Mouse (Mus musculus) CH12.LX (cell line): ENCODE data around the gene Stra6l. TPM values are rescaled to one million over a fixed set of nuclear protein-coding genes. Genes with fewer than 3 reads are reported as not detected.

Source experiments
- DNase-seq: peaks from one replicate; pipeline ENCODE4 v3.0.0-alpha.2; 2013; ENCODE audit errors: extremely low read depth
- H3K27ac ChIP-seq: 2 replicates; pipeline ENCODE4 v1.5.1; 2012; ENCODE audit warnings: low read depth, mild to moderate bottlenecking, control low read depth, moderate library complexity; ENCODE audit not compliant: insufficient read depth
- H3K27me3 ChIP-seq: replicated peaks from 2 replicates; pipeline ENCODE3; 2012; ENCODE audit warnings: inconsistent platforms
- H3K36me3 ChIP-seq, 2 experiments: replicated peaks in 1 of 2; 2 replicates each; pipeline versions ENCODE3 to v1.6.1; 2012; ENCODE audit warnings: inconsistent platforms in 1 of 2, low read length in 1 of 2, mild to moderate bottlenecking in 1 of 2, mixed read lengths in 1 of 2, moderate library complexity in 1 of 2; ENCODE audit not compliant: control insufficient read depth in 1 of 2, insufficient read depth in 1 of 2
- H3K4me1 ChIP-seq, 2 experiments: 2 replicates each; pipeline ENCODE4 v1.6.1; 2012; ENCODE audit warnings: inconsistent platforms in 1 of 2, moderate library complexity in 1 of 2; ENCODE audit not compliant: insufficient read depth in 2 of 2, control insufficient read depth in 1 of 2
- H3K4me2 ChIP-seq: 2 replicates; pipeline ENCODE4 v1.6.1; 2012; ENCODE audit warnings: low read depth, mild to moderate bottlenecking, control low read depth; ENCODE audit not compliant: poor library complexity, insufficient read depth, severe bottlenecking
- H3K4me3 ChIP-seq, 3 experiments: fragments of 150-350 bp in 1 of 3; sonication (generic) in 1 of 3; replicated peaks in 1 of 3; 2 replicates each; pipeline versions ENCODE3 to v1.5.1; 2011 to 2012; ENCODE audit warnings: low read depth in 2 of 3, low read length in 2 of 3, mild to moderate bottlenecking in 2 of 3, moderate library complexity in 2 of 3, control low read depth in 1 of 3, improper control_type of control experiment in 1 of 3, inconsistent platforms in 1 of 3, mixed read lengths in 1 of 3; ENCODE audit not compliant: poor library complexity in 1 of 3
- H3K79me2 ChIP-seq: replicated peaks from 2 replicates; pipeline ENCODE4 v1.6.1; 2012; ENCODE audit warnings: mild to moderate bottlenecking, moderate library complexity; ENCODE audit not compliant: control insufficient read depth, poor library complexity, insufficient read depth, severe bottlenecking; ENCODE audit errors: extremely low read depth
- H3K9ac ChIP-seq: 2 replicates; pipeline ENCODE4 v1.6.1; 2012; ENCODE audit warnings: low read depth, mild to moderate bottlenecking, control low read depth, moderate library complexity; ENCODE audit not compliant: insufficient read depth
- H3K9me3 ChIP-seq: replicated peaks from 2 replicates; pipeline ENCODE3; 2012; ENCODE audit warnings: low read length, inconsistent platforms, mixed read lengths
- BHLHE40 ChIP-seq: IDR thresholded peaks from 2 replicates; pipeline ENCODE4 v1.6.1; 2011; ENCODE audit warnings: mild to moderate bottlenecking, low read depth, low read length, improper control_type of control experiment
- CHD1 ChIP-seq: IDR thresholded peaks from 2 replicates; pipeline ENCODE4 v1.6.1; 2012; ENCODE audit warnings: low read depth, low read length, improper control_type of control experiment, inconsistent platforms
- CHD2 ChIP-seq: IDR thresholded peaks from 2 replicates; pipeline ENCODE4 v1.6.1; 2011; ENCODE audit warnings: low read length, improper control_type of control experiment
- ELF1 ChIP-seq: IDR thresholded peaks from 2 replicates; pipeline ENCODE4 v1.6.1; 2014; ENCODE audit warnings: low read depth, mild to moderate bottlenecking, inconsistent platforms, low read length, improper control_type of control experiment
- ETS1 ChIP-seq: conservative IDR thresholded peaks from 2 replicates; pipeline ENCODE4 v1.6.1; 2012; ENCODE audit warnings: low read depth, mild to moderate bottlenecking, inconsistent platforms, low read length, improper control_type of control experiment, moderate library complexity
- HCFC1 ChIP-seq: IDR thresholded peaks from 2 replicates; pipeline ENCODE4 v1.6.1; 2012; ENCODE audit warnings: low read depth, mild to moderate bottlenecking, inconsistent platforms, low read length, improper control_type of control experiment
- JUND ChIP-seq: conservative IDR thresholded peaks from 2 replicates; pipeline ENCODE4 v1.6.1; 2011; ENCODE audit warnings: low read depth, low read length, improper control_type of control experiment
- MAZ ChIP-seq: IDR thresholded peaks from 2 replicates; pipeline ENCODE4 v1.6.1; 2012; ENCODE audit warnings: low read depth, mild to moderate bottlenecking, inconsistent platforms, low read length, improper control_type of control experiment, moderate library complexity
- NELFE ChIP-seq: IDR thresholded peaks from 2 replicates; pipeline ENCODE4 v1.6.1; 2011; ENCODE audit warnings: low read depth, low read length, improper control_type of control experiment
- NRF1 ChIP-seq: IDR thresholded peaks from 2 replicates; pipeline ENCODE4 v1.6.1; 2014; ENCODE audit warnings: low read depth, mild to moderate bottlenecking, inconsistent platforms, low read length, improper control_type of control experiment, moderate library complexity
- POLR2AphosphoS2 ChIP-seq: IDR thresholded peaks from 2 replicates; pipeline ENCODE4 v1.6.1; 2011; ENCODE audit warnings: low read depth, low read length, improper control_type of control experiment
- SIN3A ChIP-seq: IDR thresholded peaks from 2 replicates; pipeline ENCODE4 v1.6.1; 2012; ENCODE audit warnings: low read length, improper control_type of control experiment, inconsistent platforms
- SMC3 ChIP-seq: IDR thresholded peaks from 2 replicates; pipeline ENCODE4 v1.6.1; 2011; ENCODE audit warnings: low read depth, low read length, improper control_type of control experiment
- TCF12 ChIP-seq: IDR thresholded peaks from 2 replicates; pipeline ENCODE4 v1.6.1; 2014; ENCODE audit warnings: low read depth, mild to moderate bottlenecking, inconsistent platforms, low read length, improper control_type of control experiment
- USF1 ChIP-seq: IDR thresholded peaks from 2 replicates; pipeline ENCODE4 v1.6.1; 2014; ENCODE audit warnings: low read depth, mild to moderate bottlenecking, inconsistent platforms, low read length, improper control_type of control experiment
- USF2 ChIP-seq: conservative IDR thresholded peaks from 2 replicates; pipeline ENCODE4 v1.6.1; 2011; ENCODE audit warnings: low read depth, low read length, improper control_type of control experiment
- ZC3H11A ChIP-seq: IDR thresholded peaks from 2 replicates; pipeline ENCODE4 v1.6.1; 2012; ENCODE audit warnings: low read depth, mild to moderate bottlenecking, inconsistent platforms, low read length, improper control_type of control experiment
- ZMIZ1 ChIP-seq: IDR thresholded peaks from 2 replicates; pipeline ENCODE4 v1.6.1; 2012; ENCODE audit warnings: low read depth, mild to moderate bottlenecking, inconsistent platforms, low read length, improper control_type of control experiment
- ZNF384 ChIP-seq: IDR thresholded peaks from 2 replicates; pipeline ENCODE4 v1.6.1; 2012; ENCODE audit warnings: low read depth, low read length, improper control_type of control experiment, inconsistent platforms
- dilution Hi-C: fragments of 300-500 bp; cut with MboI; formaldehyde crosslinking; loops from 2 replicates; pipeline ENCODE4 v1.14.3; 2020; ENCODE audit warnings: low sequenced_read_pairs; ENCODE audit not compliant: extremely low pct_unique_long_range_greater_than_20kb, extremely low pct_ligation_motif_present
- in situ Hi-C: fragments of 300-500 bp; cut with MboI; formaldehyde crosslinking; loops from 3 replicates; pipeline ENCODE4 v1.14.3; 2019; ENCODE audit warnings: low sequenced_read_pairs, low pct_ligation_motif_present, low pct_unique_long_range_greater_than_20kb, mixed read lengths
- polyA plus RNA-seq: library from polyadenylated mRNA; unstranded; fragments of >175 nt; gene quantifications from 2 replicates; pipeline ENCODE4 v1.2.1, GENCODE M21; 2012; ENCODE audit warnings: low read depth; ENCODE audit not compliant: insufficient read length
- total RNA-seq, 2 experiments: library from RNA; depleted of rRNA; stranded (reverse); fragments of 300-350 nt in 1 of 2; fragments of >200 nt in 1 of 2; gene quantifications; 2 replicates each; pipeline ENCODE4 v1.2.3; 2012 to 2014

The Stra6l gene
- total and polyA plus RNA-seq, 3 experiments, result 0.13 TPM; not detected in 2

GRCm38 (mm10) chr4:45911876-45912275, 63.4 kb downstream of the Stra6l start:
- peaks cover 4% of the 10 kb centered on the region for H3K9me3 ChIP-seq
- TF ChIP-seq ZNF384 (no peak), HCFC1 (no peak), NELFE (no peak), ZMIZ1 (no peak), ZC3H11A (no peak), NRF1 (no peak), CHD2 (no peak), TCF12 (no peak), USF2 (no peak), USF1 (no peak), CHD1 (no peak), BHLHE40 (no peak), POLR2AphosphoS2 (no peak), SMC3 (no peak), ELF1 (no peak), JUND (no peak), MAZ (no peak), SIN3A (no peak), ETS1 (no peak)
- TF ChIP-seq, all 38 proteins: peak for 0
- H3K4me1 ChIP-seq, result no peaks in the 10 kb centered on the region
- H3K27ac ChIP-seq, result no peak overlapping the region
- DNase-seq, result no peak
- dilution Hi-C loops, result no loop called here
- no peak overlapping the region for H3K9ac ChIP-seq
- no peak overlapping the region for H3K4me3 ChIP-seq
- no peaks in the 10 kb centered on the region for H3K36me3 ChIP-seq
- peaks cover 25% of the 10 kb centered on the region for H3K27me3 ChIP-seq
- in situ Hi-C loops, result no loop called here
- no peaks in the 10 kb centered on the region for H3K79me2 ChIP-seq
- no peak overlapping the region for H3K4me2 ChIP-seq

- Histone ChIP-seq H3K4me3 (no peak overlapping the region), H3K36me3 (no peaks in the 10 kb centered on the region), H3K27me3 (peaks cover 55% of the 10 kb centered on the region)
- DNase-seq, result no peak
- dilution Hi-C loops, result no loop called here
- TF ChIP-seq ETS1 (no peak), CHD1 (no peak)
- TF ChIP-seq, all 38 proteins: peak for 0
- no peak overlapping the region for H3K9ac ChIP-seq
- H3K4me2 ChIP-seq, result no peak overlapping the region
- no peak overlapping the region for H3K27ac ChIP-seq
- H3K4me1 ChIP-seq, result no peaks in the 10 kb centered on the region
- H3K9me3 ChIP-seq, result peaks cover 11% of the 10 kb centered on the region
- in situ Hi-C loops, result no loop called here
- H3K79me2 ChIP-seq, result no peaks in the 10 kb centered on the region
Measured at GRCm38 (mm10) chr4:45917091-45917490, 68.6 kb downstream of the Stra6l start.
